Mouse (Mus musculus) CH12.LX (cell line): ENCODE results near the gene Brd3. TPM values are rescaled to one million over a fixed set of nuclear protein-coding genes. Genes with fewer than 3 reads are reported as not detected.

Experiments
- DNase-seq: peaks from one replicate; pipeline ENCODE4 v3.0.0-alpha.2; 2013; ENCODE audit errors: extremely low read depth
- H3K27ac ChIP-seq: 2 replicates; pipeline ENCODE4 v1.5.1; 2012; ENCODE audit warnings: low read depth, mild to moderate bottlenecking, control low read depth, moderate library complexity; ENCODE audit not compliant: insufficient read depth
- H3K27me3 ChIP-seq: replicated peaks from 2 replicates; pipeline ENCODE3; 2012; ENCODE audit warnings: inconsistent platforms
- H3K36me3 ChIP-seq, 2 experiments: replicated peaks in 1 of 2; 2 replicates each; pipeline versions ENCODE3 to v1.6.1; 2012; ENCODE audit warnings: inconsistent platforms in 1 of 2, low read length in 1 of 2, mild to moderate bottlenecking in 1 of 2, mixed read lengths in 1 of 2, moderate library complexity in 1 of 2; ENCODE audit not compliant: control insufficient read depth in 1 of 2, insufficient read depth in 1 of 2
- H3K4me1 ChIP-seq, 2 experiments: 2 replicates each; pipeline ENCODE4 v1.6.1; 2012; ENCODE audit warnings: inconsistent platforms in 1 of 2, moderate library complexity in 1 of 2; ENCODE audit not compliant: insufficient read depth in 2 of 2, control insufficient read depth in 1 of 2
- H3K4me2 ChIP-seq: 2 replicates; pipeline ENCODE4 v1.6.1; 2012; ENCODE audit warnings: low read depth, mild to moderate bottlenecking, control low read depth; ENCODE audit not compliant: poor library complexity, insufficient read depth, severe bottlenecking
- H3K4me3 ChIP-seq, 3 experiments: fragments of 150-350 bp in 1 of 3; sonication (generic) in 1 of 3; replicated peaks in 1 of 3; 2 replicates each; pipeline versions ENCODE3 to v1.5.1; 2011 to 2012; ENCODE audit warnings: low read depth in 2 of 3, low read length in 2 of 3, mild to moderate bottlenecking in 2 of 3, moderate library complexity in 2 of 3, control low read depth in 1 of 3, improper control_type of control experiment in 1 of 3, inconsistent platforms in 1 of 3, mixed read lengths in 1 of 3; ENCODE audit not compliant: poor library complexity in 1 of 3
- H3K79me2 ChIP-seq: replicated peaks from 2 replicates; pipeline ENCODE4 v1.6.1; 2012; ENCODE audit warnings: mild to moderate bottlenecking, moderate library complexity; ENCODE audit not compliant: control insufficient read depth, poor library complexity, insufficient read depth, severe bottlenecking; ENCODE audit errors: extremely low read depth
- H3K9ac ChIP-seq: 2 replicates; pipeline ENCODE4 v1.6.1; 2012; ENCODE audit warnings: low read depth, mild to moderate bottlenecking, control low read depth, moderate library complexity; ENCODE audit not compliant: insufficient read depth
- H3K9me3 ChIP-seq: replicated peaks from 2 replicates; pipeline ENCODE3; 2012; ENCODE audit warnings: low read length, inconsistent platforms, mixed read lengths
- BHLHE40 ChIP-seq: IDR thresholded peaks from 2 replicates; pipeline ENCODE4 v1.6.1; 2011; ENCODE audit warnings: mild to moderate bottlenecking, low read depth, low read length, improper control_type of control experiment
- CHD1 ChIP-seq: IDR thresholded peaks from 2 replicates; pipeline ENCODE4 v1.6.1; 2012; ENCODE audit warnings: low read depth, low read length, improper control_type of control experiment, inconsistent platforms
- CHD2 ChIP-seq: IDR thresholded peaks from 2 replicates; pipeline ENCODE4 v1.6.1; 2011; ENCODE audit warnings: low read length, improper control_type of control experiment
- CTCF ChIP-seq, 2 experiments: IDR thresholded peaks in 1 of 2; conservative IDR thresholded peaks in 1 of 2; 2 replicates each; pipeline ENCODE4 v1.5.1; 2011 to 2012; ENCODE audit warnings: low read depth in 2 of 2, low read length in 2 of 2, improper control_type of control experiment in 1 of 2, inconsistent platforms in 1 of 2, mild to moderate bottlenecking in 1 of 2, moderate library complexity in 1 of 2
- E2F4 ChIP-seq: IDR thresholded peaks from 2 replicates; pipeline ENCODE4 v1.6.1; 2011; ENCODE audit warnings: low read depth, low read length, improper control_type of control experiment; ENCODE audit not compliant: insufficient replicate concordance
- ETS1 ChIP-seq: conservative IDR thresholded peaks from 2 replicates; pipeline ENCODE4 v1.6.1; 2012; ENCODE audit warnings: low read depth, mild to moderate bottlenecking, inconsistent platforms, low read length, improper control_type of control experiment, moderate library complexity
- HCFC1 ChIP-seq: IDR thresholded peaks from 2 replicates; pipeline ENCODE4 v1.6.1; 2012; ENCODE audit warnings: low read depth, mild to moderate bottlenecking, inconsistent platforms, low read length, improper control_type of control experiment
- IRF4 ChIP-seq: IDR thresholded peaks from 2 replicates; pipeline ENCODE4 v1.6.1; 2014; ENCODE audit warnings: low read depth, mild to moderate bottlenecking, inconsistent platforms, low read length, improper control_type of control experiment
- KAT2A ChIP-seq: IDR thresholded peaks from 2 replicates; pipeline ENCODE4 v1.6.1; 2012; ENCODE audit warnings: low read length, improper control_type of control experiment, inconsistent platforms; ENCODE audit not compliant: insufficient replicate concordance
- MAFK ChIP-seq: IDR thresholded peaks from 2 replicates; pipeline ENCODE4 v1.6.1; 2011; ENCODE audit warnings: low read length, improper control_type of control experiment; ENCODE audit not compliant: insufficient replicate concordance
- MYC ChIP-seq: IDR thresholded peaks from 2 replicates; pipeline ENCODE4 v1.6.1; 2011; ENCODE audit warnings: low read depth, mild to moderate bottlenecking, improper control_type of control experiment, low read length
- PAX5 ChIP-seq: IDR thresholded peaks from 2 replicates; pipeline ENCODE4 v1.6.1; 2012; ENCODE audit warnings: low read length, inconsistent platforms, mixed read lengths
- RAD21 ChIP-seq: IDR thresholded peaks from 2 replicates; pipeline ENCODE4 v1.6.1; 2011; ENCODE audit warnings: low read depth, mild to moderate bottlenecking, low read length, improper control_type of control experiment, moderate library complexity
- RCOR1 ChIP-seq: conservative IDR thresholded peaks from 2 replicates; pipeline ENCODE4 v1.6.1; 2012; ENCODE audit warnings: low read depth, mild to moderate bottlenecking, inconsistent platforms, low read length, improper control_type of control experiment
- SIN3A ChIP-seq: IDR thresholded peaks from 2 replicates; pipeline ENCODE4 v1.6.1; 2012; ENCODE audit warnings: low read length, improper control_type of control experiment, inconsistent platforms
- SMC3 ChIP-seq: IDR thresholded peaks from 2 replicates; pipeline ENCODE4 v1.6.1; 2011; ENCODE audit warnings: low read depth, low read length, improper control_type of control experiment
- TBP ChIP-seq: conservative IDR thresholded peaks from 2 replicates; pipeline ENCODE4 v1.6.1; 2011; ENCODE audit warnings: low read depth, low read length, improper control_type of control experiment
- UBTF ChIP-seq: IDR thresholded peaks from 2 replicates; pipeline ENCODE4 v1.6.1; 2012; ENCODE audit warnings: low read depth, mild to moderate bottlenecking, inconsistent platforms, low read length, improper control_type of control experiment, moderate library complexity
- USF2 ChIP-seq: conservative IDR thresholded peaks from 2 replicates; pipeline ENCODE4 v1.6.1; 2011; ENCODE audit warnings: low read depth, low read length, improper control_type of control experiment
- ZC3H11A ChIP-seq: IDR thresholded peaks from 2 replicates; pipeline ENCODE4 v1.6.1; 2012; ENCODE audit warnings: low read depth, mild to moderate bottlenecking, inconsistent platforms, low read length, improper control_type of control experiment
- ZNF384 ChIP-seq: IDR thresholded peaks from 2 replicates; pipeline ENCODE4 v1.6.1; 2012; ENCODE audit warnings: low read depth, low read length, improper control_type of control experiment, inconsistent platforms
- dilution Hi-C: fragments of 300-500 bp; cut with MboI; formaldehyde crosslinking; loops from 2 replicates; pipeline ENCODE4 v1.14.3; 2020; ENCODE audit warnings: low sequenced_read_pairs; ENCODE audit not compliant: extremely low pct_unique_long_range_greater_than_20kb, extremely low pct_ligation_motif_present
- in situ Hi-C: fragments of 300-500 bp; cut with MboI; formaldehyde crosslinking; loops from 3 replicates; pipeline ENCODE4 v1.14.3; 2019; ENCODE audit warnings: low sequenced_read_pairs, low pct_ligation_motif_present, low pct_unique_long_range_greater_than_20kb, mixed read lengths
- polyA plus RNA-seq: library from polyadenylated mRNA; unstranded; fragments of >175 nt; gene quantifications from 2 replicates; pipeline ENCODE4 v1.2.1, GENCODE M21; 2012; ENCODE audit warnings: low read depth; ENCODE audit not compliant: insufficient read length
- total RNA-seq, 2 experiments: library from RNA; depleted of rRNA; stranded (reverse); fragments of 300-350 nt in 1 of 2; fragments of >200 nt in 1 of 2; gene quantifications; 2 replicates each; pipeline ENCODE4 v1.2.3; 2012 to 2014

The Brd3 gene
- total and polyA plus RNA-seq, 3 experiments: 2.5 to 17.1 (median 6.6) TPM

DNA sequence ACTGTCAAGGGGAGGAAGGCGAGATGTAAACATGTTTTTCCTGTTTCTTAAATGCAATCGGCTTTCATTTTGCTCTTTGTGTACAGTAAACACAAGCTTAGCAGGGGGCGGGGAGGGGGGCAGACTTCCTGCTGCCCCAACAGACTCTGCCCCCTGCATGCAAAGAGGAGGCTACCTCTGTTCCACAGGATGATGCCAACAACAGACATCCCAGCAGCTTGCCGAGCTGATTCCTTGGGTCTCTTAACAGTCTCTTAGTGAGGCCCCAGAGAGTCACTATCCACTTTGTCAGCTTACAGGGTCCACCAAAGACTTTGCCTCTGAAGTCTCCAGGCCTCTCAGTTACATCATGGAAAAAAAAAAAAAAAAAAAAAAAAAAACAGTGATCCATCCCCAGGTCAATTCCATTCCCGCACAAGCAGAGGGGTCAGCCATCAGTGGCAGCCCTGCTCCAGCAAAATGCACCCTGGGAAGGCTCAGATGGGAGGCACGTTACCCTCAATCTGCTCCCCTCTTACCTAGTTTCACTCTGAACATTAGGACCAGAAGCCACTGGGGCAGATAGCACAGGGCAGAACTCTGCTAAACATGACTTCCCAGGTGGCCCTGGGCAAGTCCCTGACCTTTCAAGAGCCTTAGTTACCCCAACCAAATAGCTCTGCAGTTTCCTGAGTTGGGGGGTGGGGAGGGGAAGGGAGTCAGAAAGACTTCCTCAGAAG, 102.9 kb downstream of the Brd3 start (continued):
- TF ChIP-seq E2F4 (no peak), SMC3 (no peak; the same call in 1 of the 2 replicates), ETS1 (peak; percentile 74; the same call in 1 of the 2 replicates), ZNF384 (peak; percentile 96), HCFC1 (no peak; the same call in 1 of the 2 replicates), RCOR1 (peak; percentile 79; the same call in 1 of the 2 replicates), MYC (peak; percentile 9; the same call in 1 of the 2 replicates), IRF4 (peak; percentile 54; the same call in 1 of the 2 replicates), USF2 (no peak), ZC3H11A (no peak), BHLHE40 (peak; percentile 89)
- TF ChIP-seq, all 38 proteins: peak for 19

DNA sequence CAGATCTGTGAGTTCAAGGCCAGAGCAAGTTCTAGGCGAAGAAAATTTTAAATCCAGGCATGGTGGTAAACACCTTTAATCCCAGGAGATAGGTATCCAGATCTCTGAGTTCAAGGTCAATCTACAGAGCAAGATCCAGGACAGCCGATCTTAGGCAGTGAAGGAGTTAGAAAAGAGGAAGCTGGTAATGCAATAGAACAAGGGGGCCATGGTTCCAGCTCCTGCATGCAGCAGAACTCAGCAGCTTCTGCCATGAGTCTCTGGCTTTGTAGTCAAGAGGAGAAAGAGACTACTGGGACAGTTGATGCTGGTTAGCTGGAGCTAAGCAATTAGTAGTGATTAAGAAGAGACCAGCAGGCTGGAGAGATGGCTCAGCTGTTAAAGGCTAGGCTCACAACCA, 105.9 kb downstream of the Brd3 start:
- no peak overlapping the region for H3K4me3 ChIP-seq
- peaks cover 11 to 57% of the 10 kb centered on the region in 2 experiments for H3K36me3 ChIP-seq
- dilution Hi-C loops (no loop called here), in situ Hi-C loops (no loop called here)
- H3K27ac ChIP-seq: peak overlapping the region; percentile 23; the same call in 1 of the 2 replicates
- peak overlapping the region; percentile 13; the same call in 1 of the 2 replicates for H3K9ac ChIP-seq
- H3K4me2 ChIP-seq: peak overlapping the region; percentile 12
- H3K27me3 ChIP-seq: no peaks in the 10 kb centered on the region
- H3K79me2 ChIP-seq: peaks cover 88% of the 10 kb centered on the region
- TF ChIP-seq CHD2 (no peak), CTCF (conservative IDR thresholded peaks at IDR 0.05 in 1 of 2, IDR thresholded peaks at IDR 0.05 in 1 of 2; ENCODE audit: low read depth in 2 of 2, low read length in 2 of 2) (no peak), KAT2A (no peak), SIN3A (no peak), ZC3H11A (no peak), UBTF (no peak), MAFK (no peak), E2F4 (no peak), PAX5 (no peak), BHLHE40 (no peak), IRF4 (no peak), RAD21 (no peak), CHD1 (no peak), MYC (no peak), SMC3 (no peak), ETS1 (no peak), TBP (no peak)
- TF ChIP-seq, all 38 proteins: peak for 0
- Histone ChIP-seq H3K9me3 (peaks cover 17% of the 10 kb centered on the region), H3K4me1 (peaks cover 44 to 84% of the 10 kb centered on the region in 2 experiments)
- DNase-seq: no peak
